Mouse (Mus musculus) stomach, embryonic 15.5 days (tissue): ENCODE data around the gene Sdhd. TPM values are rescaled to one million over a fixed set of nuclear protein-coding genes. Genes with fewer than 3 reads are reported as not detected.
A peak's percentile ranks its signal among the peaks of the same experiment; 100 is the strongest.
"Not testable (repeated sequence)": the region's sequence is repeated elsewhere in the genome, so short reads cannot be mapped to it uniquely, and the experiment has no call there.

ENCODE experiments used
- ATAC-seq: fragments of 200-750 bp; cut with Nextera tagmentation; 2 replicates; pipeline ENCODE4 v1.8.0; 2017; ENCODE audit warnings: low read depth, moderate number of reproducible peaks, moderate TSS enrichment; ENCODE audit not compliant: insufficient read depth, low FRiP score
- H3K27ac ChIP-seq: fragments of 300-500 bp; sonication (generic); 2 replicates; pipeline ENCODE4 v1.5.1; 2015; ENCODE audit warnings: mild to moderate bottlenecking, inconsistent platforms
- H3K27me3 ChIP-seq: fragments of 300-500 bp; sonication (generic); replicated peaks from 2 replicates; pipeline ENCODE4 v1.6.1; 2015; ENCODE audit warnings: inconsistent platforms
- H3K36me3 ChIP-seq: fragments of 300-500 bp; sonication (generic); 2 replicates; pipeline ENCODE4 v1.6.1; 2015; ENCODE audit warnings: inconsistent platforms
- H3K4me1 ChIP-seq: fragments of 300-500 bp; sonication (generic); 2 replicates; pipeline ENCODE4 v1.6.1; 2015; ENCODE audit warnings: inconsistent platforms
- H3K4me2 ChIP-seq: fragments of 300-500 bp; sonication (generic); 2 replicates; pipeline ENCODE4 v1.6.1; 2015; ENCODE audit warnings: mild to moderate bottlenecking, inconsistent platforms
- H3K4me3 ChIP-seq: fragments of 300-500 bp; sonication (generic); replicated peaks from 2 replicates; pipeline ENCODE4 v1.5.1; 2015; ENCODE audit warnings: inconsistent platforms
- H3K9ac ChIP-seq: fragments of 300-500 bp; sonication (generic); 2 replicates; pipeline ENCODE4 v1.6.1; 2015; ENCODE audit warnings: inconsistent platforms
- H3K9me3 ChIP-seq: fragments of 300-500 bp; sonication (generic); 2 replicates; pipeline ENCODE4 v1.6.1; 2016; ENCODE audit warnings: inconsistent platforms
- WGBS: fragments of 180-500 bp; shearing (Covaris S2); methylation state at CpG from one replicate; pipeline ENCODE4 v1.1.7; 2015; 5-methylcytosine and 5-hydroxymethylcytosine counted together
- polyA plus RNA-seq: library from polyadenylated mRNA; unstranded; fragments of >200 nt; fragmentation: Nextera tagmentation; extraction: Ambion mirVana; gene quantifications from 2 replicates; pipeline ENCODE4 v1.2.1, GENCODE M21; 2015

Gene Sdhd
- polyA plus RNA-seq = 362 and 375 TPM in 2 replicates

DNA sequence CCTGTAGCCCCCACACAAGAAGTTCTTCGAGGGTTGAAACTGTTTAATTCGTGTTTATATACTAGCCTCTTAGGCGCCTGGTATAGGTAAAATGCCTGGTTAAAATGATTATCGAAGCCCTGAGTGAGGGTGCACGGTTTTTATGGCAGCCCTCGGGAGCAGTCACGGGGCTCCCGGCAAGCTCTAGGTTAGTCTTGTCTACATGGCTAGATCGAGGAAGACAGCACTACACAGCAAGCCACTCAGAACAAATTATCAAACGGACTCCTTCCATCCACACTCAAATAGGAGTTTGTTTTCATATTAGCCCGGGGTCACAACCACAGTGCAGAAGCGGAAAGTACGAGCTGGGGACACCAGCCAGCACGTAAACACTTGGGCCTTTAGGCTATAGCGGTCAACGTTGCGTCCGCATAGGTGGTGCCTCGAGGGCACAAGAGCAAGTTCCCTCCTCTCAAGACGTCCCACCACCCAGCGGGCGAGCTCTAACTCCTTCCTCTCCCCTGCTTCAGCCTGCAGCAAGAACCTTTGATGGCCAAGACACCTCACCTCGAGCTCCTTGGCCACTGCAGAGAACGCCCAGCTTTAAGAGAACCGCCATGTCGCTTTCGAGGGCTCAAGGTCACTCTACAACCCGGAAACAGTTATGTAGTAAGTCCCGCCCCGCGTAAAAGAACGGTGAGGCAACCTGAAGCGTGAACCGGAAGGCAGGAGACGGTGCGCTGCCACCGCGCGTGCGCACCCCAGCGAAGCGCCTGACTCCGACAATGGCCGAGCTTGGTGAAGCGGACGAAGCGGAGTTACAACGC is at the start of gene Sdhd, which contains the start of gene Timm8b:
Gene Sdhd, minus strand, starts transcription at position 624 of the 809 bp plus-strand sequence.
Gene Timm8b, plus strand, starts transcription at position 722 of the 809 bp plus-strand sequence.
- H3K9ac ChIP-seq = peak within 1 kb of the TSS; percentile 60
- WGBS = 1% methylated on average over 48 of the region's 48 CpGs
- peak; percentile 97 for ATAC-seq
- H3K9me3 ChIP-seq = no peaks in the 10 kb centered on the region
- H3K27ac ChIP-seq = peak within 1 kb of the TSS; percentile 85
- peaks cover 18% of the 10 kb centered on the region for H3K4me1 ChIP-seq
- peak within 1 kb of the TSS; percentile 79 for H3K4me2 ChIP-seq
- H3K27me3 ChIP-seq = no peaks in the 10 kb centered on the region
- H3K36me3 ChIP-seq = peaks cover 20% of the 10 kb centered on the region
- H3K4me3 ChIP-seq = peak within 1 kb of the TSS; percentile 92

- 90% methylated on average over 10 of the region's 10 CpGs for WGBS
- ATAC-seq = no peak
Measured at GRCm38 (mm10) chr9:50650503-50650902, 46.9 kb upstream of the Sdhd start.

GRCm38 (mm10) chr9:50646826-50647370 is 43.3 kb upstream of the Sdhd start:
- 78% methylated on average over 10 of the region's 10 CpGs for WGBS
- Histone ChIP-seq H3K4me2 (no peak overlapping the region), H3K9me3 (no peaks in the 10 kb centered on the region), H3K4me1 (no peaks in the 10 kb centered on the region), H3K9ac (no peak overlapping the region), H3K27me3 (no peaks in the 10 kb centered on the region), H3K4me3 (no peak overlapping the region), H3K36me3 (peaks cover 44% of the 10 kb centered on the region), H3K27ac (no peak overlapping the region)
- no peak for ATAC-seq

More at GRCm38 (mm10) chr9:50650503-50650902, 46.9 kb upstream of the Sdhd start:
- Histone ChIP-seq H3K27me3 (no peaks in the 10 kb centered on the region), H3K9me3 (no peaks in the 10 kb centered on the region), H3K4me3 (no peak overlapping the region), H3K9ac (no peak overlapping the region), H3K4me1 (no peaks in the 10 kb centered on the region), H3K36me3 (peaks cover 38% of the 10 kb centered on the region), H3K4me2 (no peak overlapping the region), H3K27ac (no peak overlapping the region)

DNA sequence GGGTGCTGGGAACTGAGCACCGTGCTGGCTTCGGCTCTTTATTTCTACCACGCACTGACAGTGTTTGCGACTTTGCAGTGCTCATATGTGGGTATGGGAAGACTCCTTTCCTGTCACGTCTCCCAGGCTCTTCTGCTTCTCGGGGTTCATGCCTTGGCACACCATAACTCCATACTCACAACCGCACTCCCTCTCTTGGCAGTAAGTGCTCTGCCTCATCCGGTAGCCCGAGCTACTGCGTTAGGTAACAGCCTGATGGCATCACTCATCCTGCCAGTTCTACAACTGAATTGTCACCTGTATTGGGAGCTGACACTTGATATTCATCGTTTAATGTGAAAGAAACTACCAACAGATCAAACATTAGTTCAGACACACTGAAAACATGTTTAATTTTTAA is 30.7 kb upstream of the Sdhd start:
- no peaks in the 10 kb centered on the region for H3K9me3 ChIP-seq
- H3K9ac ChIP-seq = no peak overlapping the region
- no peaks in the 10 kb centered on the region for H3K4me1 ChIP-seq
- peaks cover 7% of the 10 kb centered on the region; the same call in 1 of the 2 replicates for H3K36me3 ChIP-seq
- no peak for ATAC-seq
- no peak overlapping the region for H3K27ac ChIP-seq
- no peak overlapping the region for H3K4me2 ChIP-seq
- H3K27me3 ChIP-seq = no peaks in the 10 kb centered on the region
- WGBS = 91% methylated on average over 11 of the region's 11 CpGs
- H3K4me3 ChIP-seq = no peak overlapping the region

GRCm38 (mm10) chr9:50633059-50633458 is 29.4 kb upstream of the Sdhd start:
- 61% methylated on average over 2 of the region's 2 CpGs for WGBS
- no peaks in the 10 kb centered on the region for H3K27me3 ChIP-seq
- no peak for ATAC-seq

GRCm38 (mm10) chr9:50632016-50632688 is 28.5 kb upstream of the Sdhd start:
- Histone ChIP-seq H3K36me3 (peaks cover 7% of the 10 kb centered on the region; the same call in 1 of the 2 replicates), H3K4me3 (no peak overlapping the region), H3K27ac (no peak overlapping the region), H3K9ac (no peak overlapping the region), H3K9me3 (no peaks in the 10 kb centered on the region), H3K4me2 (no peak overlapping the region), H3K27me3 (no peaks in the 10 kb centered on the region), H3K4me1 (no peaks in the 10 kb centered on the region)
- WGBS = 84% methylated on average over 6 of the region's 6 CpGs
- no peak for ATAC-seq

More at GRCm38 (mm10) chr9:50633059-50633458, 29.4 kb upstream of the Sdhd start:
- Histone ChIP-seq H3K27ac (no peak overlapping the region), H3K9ac (no peak overlapping the region), H3K4me2 (no peak overlapping the region), H3K4me1 (no peaks in the 10 kb centered on the region), H3K9me3 (no peaks in the 10 kb centered on the region), H3K4me3 (no peak overlapping the region), H3K36me3 (peaks cover 7% of the 10 kb centered on the region; the same call in 1 of the 2 replicates)

- H3K27ac ChIP-seq, H3K4me1 ChIP-seq, ATAC-seq, H3K9me3 ChIP-seq, H3K36me3 ChIP-seq, H3K4me3 ChIP-seq, H3K9ac ChIP-seq, H3K27me3 ChIP-seq, H3K4me2 ChIP-seq: not testable (repeated sequence)
- 90% methylated on average over 6 of the region's 8 CpGs for WGBS
Measured at GRCm38 (mm10) chr9:50630903-50631302, 27.3 kb upstream of the Sdhd start.

DNA sequence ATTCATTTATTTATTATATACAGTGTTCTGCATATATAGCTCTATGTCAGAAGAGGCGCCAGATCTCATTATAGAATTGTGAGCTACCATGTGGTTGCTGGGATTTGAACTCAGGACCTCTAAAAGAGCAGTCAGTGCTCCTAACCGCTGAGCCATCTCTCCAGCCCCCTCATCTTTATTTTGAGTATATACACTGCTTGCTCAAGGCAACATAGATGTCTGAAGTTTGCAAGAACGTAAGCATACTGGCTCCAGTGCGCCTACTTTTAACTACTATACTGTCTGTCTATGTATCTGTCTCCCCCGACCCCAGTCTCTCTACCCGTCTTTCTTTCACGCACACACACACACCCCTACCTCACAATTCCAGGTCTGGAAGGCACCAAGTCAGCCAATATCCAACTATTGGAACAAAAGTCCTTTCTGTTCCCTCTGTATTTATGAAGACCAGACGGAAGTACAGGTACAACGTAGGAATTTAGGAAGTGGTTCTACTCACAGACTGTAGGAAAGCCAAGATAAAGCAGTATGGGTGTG is 14.2 kb upstream of the Sdhd start:
- ATAC-seq = no peak

DNA sequence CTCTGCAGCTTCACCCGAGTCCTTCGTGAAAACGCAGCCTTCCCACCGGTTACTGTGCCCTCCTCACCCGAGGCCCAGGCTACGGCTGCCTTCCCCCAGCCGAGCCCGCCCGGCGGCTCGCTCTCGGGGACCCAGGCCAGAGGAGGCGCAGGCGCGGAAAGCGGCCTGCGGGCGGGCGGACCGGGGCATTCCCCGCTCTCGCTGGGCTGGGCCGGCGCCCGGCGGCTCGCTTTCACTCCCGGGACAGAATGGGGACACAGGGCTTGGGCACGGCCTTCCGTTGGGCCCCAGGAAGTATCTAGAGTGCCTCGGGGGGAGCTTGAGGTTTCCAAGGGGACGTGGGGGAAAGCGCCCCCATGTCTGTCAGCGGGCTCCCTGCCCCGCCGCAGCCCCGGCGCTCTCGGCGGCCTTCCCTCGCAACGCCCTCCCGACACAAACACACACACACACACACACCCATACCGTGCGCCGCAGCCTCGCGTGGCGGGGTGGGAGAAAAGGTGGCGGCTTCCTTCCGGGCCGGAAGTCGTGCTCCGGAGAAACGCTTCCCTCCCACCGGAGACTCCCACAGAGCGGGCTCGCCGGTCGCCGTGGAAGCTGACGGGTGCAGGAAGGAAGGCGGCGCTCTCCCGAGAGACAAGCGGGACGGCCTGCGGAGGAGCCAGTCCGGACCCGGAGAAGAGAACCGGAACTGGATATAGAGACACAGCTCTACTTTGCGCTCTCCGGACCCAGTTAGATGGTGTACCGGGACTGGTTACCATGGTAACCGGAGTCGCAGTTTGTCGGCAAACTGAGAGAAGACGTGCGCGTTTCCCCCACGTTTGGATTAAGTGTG is 13.4 kb upstream of the Sdhd start, which contains the start of the genes Pih1d2 and Nkapd1:
Gene Pih1d2, plus strand, starts transcription at position 556 of the 838 bp plus-strand sequence.
Gene Nkapd1, minus strand, starts transcription at position 699 of the 838 bp plus-strand sequence.
- Histone ChIP-seq H3K27me3 (no peaks in the 10 kb centered on the region), H3K4me1 (no peaks in the 10 kb centered on the region), H3K4me3 (peak within 1 kb of the TSS; percentile 84), H3K36me3 (peaks cover 15% of the 10 kb centered on the region), H3K9me3 (no peaks in the 10 kb centered on the region), H3K27ac (peak within 1 kb of the TSS; percentile 93), H3K4me2 (peak within 1 kb of the TSS; percentile 66), H3K9ac (peak within 1 kb of the TSS; percentile 80)
- 0% methylated on average over 73 of the region's 81 CpGs for WGBS
- peak; percentile 92 for ATAC-seq

More for the DNA sequence above, 14.2 kb upstream of the Sdhd start:
- no peak overlapping the region for H3K9ac ChIP-seq
- peaks cover 14% of the 10 kb centered on the region for H3K36me3 ChIP-seq
- H3K9me3 ChIP-seq = no peaks in the 10 kb centered on the region
- 56% methylated on average over 9 of the region's 9 CpGs for WGBS
- H3K4me2 ChIP-seq = peak overlapping the region; percentile 66
- no peaks in the 10 kb centered on the region for H3K4me1 ChIP-seq
- H3K27me3 ChIP-seq = no peaks in the 10 kb centered on the region
- H3K4me3 ChIP-seq = peak overlapping the region; percentile 84
- no peak overlapping the region for H3K27ac ChIP-seq

- WGBS = 36% methylated on average over 11 of the region's 11 CpGs
- H3K27ac ChIP-seq = peak overlapping the region; percentile 93; the same call in 1 of the 2 replicates
Measured at GRCm38 (mm10) chr9:50616161-50616560, 12.5 kb upstream of the Sdhd start.

DNA sequence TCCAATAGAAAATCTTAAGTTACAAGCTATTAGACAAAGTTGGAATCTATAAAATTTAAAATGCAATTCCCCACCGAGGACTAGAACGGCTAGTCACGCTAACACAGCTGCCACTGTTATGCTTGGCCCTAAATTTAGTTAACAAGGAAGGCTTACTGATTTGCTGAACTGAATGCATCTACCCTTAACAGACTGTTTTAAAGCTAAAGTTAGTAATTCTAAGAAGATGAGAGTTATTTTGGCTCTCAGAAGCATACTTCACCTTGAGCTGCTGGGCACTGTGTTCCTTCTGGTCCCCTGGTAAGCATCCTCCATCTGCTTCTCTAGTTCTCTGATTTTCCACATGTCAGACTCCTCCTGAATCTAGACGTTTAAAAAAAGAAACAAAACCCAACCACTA is 8.5 kb upstream of the Sdhd start:
- no peak overlapping the region for H3K4me3 ChIP-seq
- no peaks in the 10 kb centered on the region for H3K9me3 ChIP-seq
- WGBS = 86% methylated on average over 4 of the region's 4 CpGs
- H3K36me3 ChIP-seq = peaks cover 22% of the 10 kb centered on the region
- H3K27me3 ChIP-seq = no peaks in the 10 kb centered on the region
- no peak for ATAC-seq
- H3K27ac ChIP-seq = no peak overlapping the region
- H3K4me2 ChIP-seq = no peak overlapping the region
- H3K9ac ChIP-seq = no peak overlapping the region
- no peaks in the 10 kb centered on the region for H3K4me1 ChIP-seq

More at GRCm38 (mm10) chr9:50616161-50616560, 12.5 kb upstream of the Sdhd start:
- Histone ChIP-seq H3K4me1 (no peaks in the 10 kb centered on the region), H3K27me3 (no peaks in the 10 kb centered on the region), H3K9me3 (no peaks in the 10 kb centered on the region), H3K4me3 (peak overlapping the region; percentile 84), H3K9ac (peak overlapping the region; percentile 80), H3K4me2 (peak overlapping the region; percentile 66), H3K36me3 (peaks cover 15% of the 10 kb centered on the region)
- no peak for ATAC-seq
